8 mouse cellular contexts compared by ENCODE assay signal in the genomic region with DNA sequence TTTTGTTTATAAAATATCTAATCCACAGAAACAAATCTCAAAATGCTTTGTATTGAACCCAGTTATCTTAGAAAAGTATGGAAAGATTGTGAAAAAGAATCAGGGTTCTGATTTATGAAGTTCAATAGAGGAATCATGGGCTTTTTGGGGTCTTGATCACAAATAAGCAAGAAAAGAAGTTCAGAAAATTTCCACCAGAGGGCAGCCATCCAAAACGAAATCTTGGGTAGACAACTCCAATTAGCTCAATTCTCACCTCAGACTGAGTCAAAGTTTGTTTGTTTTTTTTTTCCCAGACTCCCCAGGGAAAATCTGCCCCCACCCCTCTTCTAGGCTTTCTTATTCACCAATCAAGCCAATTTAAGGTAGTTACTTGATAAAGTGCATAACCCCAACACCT. TPM values are rescaled to one million over a fixed set of nuclear protein-coding genes. Genes with fewer than 3 reads are reported as not detected.
A peak's percentile ranks its signal among the peaks of the same experiment; 100 is the strongest.
DNase-seq lines count a peak whose midpoint lies in the region; ATAC-seq lines count a peak whose summit lies in the region.

No protein-coding gene starts in this region.

- 0 out of 2 replicates have a peak, but pooled peaks have one; percentile 61 for ATAC-seq in megakaryocyte-erythroid progenitor cell, adult 5-6 weeks (replicated peaks; ENCODE audit: low FRiP score, low TSS enrichment, poor library complexity, severe bottlenecking)
- ATAC-seq in inflammation-experienced regulatory T-cells, adult 6 months: no peak

- DNase-seq in heart, postnatal 4 days: peak; percentile 32
- no peak for DNase-seq in heart, adult 11 months
- peak; percentile 26 to 50 for DNase-seq in right cerebral cortex, adult 2 months (ENCODE audit: low spot score in 2 of 2)
- no peak for DNase-seq in right cerebral cortex, postnatal 25 days
- DNase-seq in embryo, embryonic 9.5 days (ENCODE audit: extremely low spot score): peak; percentile 41
- DNase-seq in gastrocnemius, postnatal 36 days: no peak

- intact Hi-C loops in gastrocnemius, postnatal 36 days (cut with DNase I): no loop called here

RNA-seq across cellular contexts. Expression of gene Psd4, which starts 9.7 kb away (rescaled TPM):
- total RNA-seq in heart, postnatal 4 days (2021): 1 to 10 TPM; 1.2 to 2.3 TPM
- total RNA-seq in megakaryocyte-erythroid progenitor cell, adult 5-6 weeks (2014; fragmentation: Nextera tagmentation): 43.9 and 50.2 TPM in 2 replicates
- total RNA-seq in megakaryocyte-erythroid progenitor cell, adult 5-6 weeks (2017): 32.4 and 38.5 TPM in 2 replicates
- polyA plus RNA-seq in inflammation-experienced regulatory T-cells, adult 6 months (2017; shearing (Covaris generic)): 10 to 100 TPM; 85.2 to 93.8 (median 89.3) TPM
- under 1 TPM; 0.27 to 0.87 TPM for total RNA-seq in gastrocnemius, postnatal 36 days (2021)

RNA-seq across cellular contexts. Expression of gene Il1rn, which starts 21.0 kb away (rescaled TPM):
- under 1 TPM in 1 of 2 experiments, not detected in 1; 0.14 TPM for total RNA-seq in heart, postnatal 4 days (2021)
- total RNA-seq in megakaryocyte-erythroid progenitor cell, adult 5-6 weeks (2014; fragmentation: Nextera tagmentation): 1.6 TPM in 1 of 2 replicates, not detected in the other
- not detected in 2 replicates for total RNA-seq in megakaryocyte-erythroid progenitor cell, adult 5-6 weeks (2017)
- 1 to 10 TPM in 2 of 3 experiments, under 1 TPM in 1; 0.57 to 1.3 (median 1.1) TPM for polyA plus RNA-seq in inflammation-experienced regulatory T-cells, adult 6 months (2017; shearing (Covaris generic))
- total RNA-seq in gastrocnemius, postnatal 36 days (2021): not detected

Comparison
In these comparisons a context has a peak if more than half of its experiments do, and no peak if none do; other contexts are left out.
1. DNase-seq: peak in heart, postnatal 4 days (single experiment), right cerebral cortex, adult 2 months (2 of 2) and embryo, embryonic 9.5 days (single experiment); none in heart, adult 11 months (single experiment), right cerebral cortex, postnatal 25 days (single experiment) and gastrocnemius, postnatal 36 days (0 of 2).
2. RNA of gene Psd4, which starts 9.7 kb away (total RNA-seq): 32.4 to 50.2 TPM in megakaryocyte-erythroid progenitor cell, adult 5-6 weeks; 1.2 to 2.3 TPM in heart, postnatal 4 days and 0.27 to 0.87 TPM in gastrocnemius, postnatal 36 days; every median in the first group is over 10 times any median in the second.